Mouse (Mus musculus) hindbrain, embryonic 12.5 days (tissue): ENCODE measurements around the gene Hace1. TPM values are rescaled to one million over a fixed set of nuclear protein-coding genes. Genes with fewer than 3 reads are reported as not detected.
"Not testable (repeated sequence)": the region's sequence is repeated elsewhere in the genome, so short reads cannot be mapped to it uniquely, and the experiment has no call there.

Experiments
- ATAC-seq: fragments of 200-750 bp; cut with Nextera tagmentation; 2 replicates; pipeline ENCODE4 v1.8.0; 2017; ENCODE audit warnings: moderate TSS enrichment; ENCODE audit not compliant: low FRiP score
- H3K27ac ChIP-seq: fragments of 300-500 bp; sonication (generic); 2 replicates; pipeline ENCODE4 v1.5.1; 2016; ENCODE audit warnings: mild to moderate bottlenecking
- H3K27me3 ChIP-seq: fragments of 300-500 bp; sonication (generic); 2 replicates; pipeline ENCODE4 v1.6.1; 2016; ENCODE audit warnings: mild to moderate bottlenecking
- H3K36me3 ChIP-seq: fragments of 300-500 bp; sonication (generic); 2 replicates; pipeline ENCODE4 v1.6.1; 2016; ENCODE audit warnings: mild to moderate bottlenecking
- H3K4me1 ChIP-seq: fragments of 300-500 bp; sonication (generic); 2 replicates; pipeline ENCODE4 v1.6.1; 2016
- H3K4me2 ChIP-seq: fragments of 300-500 bp; sonication (generic); replicated peaks from 2 replicates; pipeline ENCODE4 v1.6.1; 2016; ENCODE audit warnings: mild to moderate bottlenecking
- H3K4me3 ChIP-seq: fragments of 300-500 bp; sonication (generic); 2 replicates; pipeline ENCODE4 v1.5.1; 2016; ENCODE audit warnings: mild to moderate bottlenecking
- H3K9ac ChIP-seq: fragments of 300-500 bp; sonication (generic); 2 replicates; pipeline ENCODE4 v1.6.1; 2016; ENCODE audit warnings: mild to moderate bottlenecking, moderate library complexity
- H3K9me3 ChIP-seq: fragments of 300-500 bp; sonication (generic); replicated peaks from 2 replicates; pipeline ENCODE4 v1.6.1; 2016; ENCODE audit warnings: mild to moderate bottlenecking
- WGBS: fragments of 180-500 bp; shearing (Covaris S2); methylation state at CpG from one replicate; pipeline ENCODE4 v1.1.7; 2016; 5-methylcytosine and 5-hydroxymethylcytosine counted together
- polyA plus RNA-seq: library from polyadenylated mRNA; unstranded; fragments of >200 nt; fragmentation: Nextera tagmentation; extraction: Ambion mirVana; gene quantifications from 2 replicates; pipeline ENCODE4 v1.2.1, GENCODE M21; 2016

Gene Hace1
- polyA plus RNA-seq, result 22.0 and 23.1 TPM in 2 replicates

- H3K4me1 ChIP-seq, result peaks cover 4% of the 10 kb centered on the region
- H3K9me3 ChIP-seq, result no peaks in the 10 kb centered on the region
- H3K9ac ChIP-seq, result peak within 1 kb of the TSS; percentile 89
- no peaks in the 10 kb centered on the region for H3K36me3 ChIP-seq
- no peaks in the 10 kb centered on the region for H3K27me3 ChIP-seq
- H3K4me3 ChIP-seq, result peak within 1 kb of the TSS; percentile 91
- H3K27ac ChIP-seq, result peak within 1 kb of the TSS; percentile 98
- WGBS, result under 1% methylated on average over 47 of the region's 79 CpGs
- peak within 1 kb of the TSS; percentile 71 for H3K4me2 ChIP-seq
- peak; percentile 98 for ATAC-seq
These were observed at the start of gene Hace1 for GRCm38 (mm10) chr10:45577731-45578297. TSS of gene Hace1 (plus strand) at chr10:45577829.

GRCm38 (mm10) chr10:45537334-45537733, 40.3 kb upstream of the Hace1 start:
- not testable (repeated sequence) for H3K4me1 ChIP-seq, H3K36me3 ChIP-seq, H3K4me2 ChIP-seq, H3K27me3 ChIP-seq, H3K4me3 ChIP-seq, H3K9ac ChIP-seq, H3K27ac ChIP-seq, H3K9me3 ChIP-seq, ATAC-seq
- 94% methylated on average over 16 of the region's 16 CpGs for WGBS

- WGBS, result 46% methylated on average over 2 of the region's 2 CpGs
- Histone ChIP-seq H3K4me2 (no peak overlapping the region), H3K36me3 (no peaks in the 10 kb centered on the region), H3K27me3 (no peaks in the 10 kb centered on the region), H3K4me1 (no peaks in the 10 kb centered on the region), H3K9me3 (no peaks in the 10 kb centered on the region), H3K27ac (no peak overlapping the region), H3K4me3 (no peak overlapping the region), H3K9ac (no peak overlapping the region)
- ATAC-seq, result no peak
These were observed 34.9 kb upstream of the Hace1 start for GRCm38 (mm10) chr10:45542726-45543125.

- Histone ChIP-seq H3K27ac (no peak overlapping the region), H3K27me3 (no peaks in the 10 kb centered on the region), H3K4me2 (no peak overlapping the region), H3K4me3 (no peak overlapping the region), H3K9me3 (peaks cover 3% of the 10 kb centered on the region; the same call in 1 of the 2 replicates), H3K9ac (no peak overlapping the region), H3K4me1 (no peaks in the 10 kb centered on the region), H3K36me3 (no peaks in the 10 kb centered on the region)
- WGBS, result 42% methylated on average over 7 of the region's 7 CpGs
- no peak for ATAC-seq
These were observed 30.8 kb upstream of the Hace1 start for GRCm38 (mm10) chr10:45546799-45547198.

DNA sequence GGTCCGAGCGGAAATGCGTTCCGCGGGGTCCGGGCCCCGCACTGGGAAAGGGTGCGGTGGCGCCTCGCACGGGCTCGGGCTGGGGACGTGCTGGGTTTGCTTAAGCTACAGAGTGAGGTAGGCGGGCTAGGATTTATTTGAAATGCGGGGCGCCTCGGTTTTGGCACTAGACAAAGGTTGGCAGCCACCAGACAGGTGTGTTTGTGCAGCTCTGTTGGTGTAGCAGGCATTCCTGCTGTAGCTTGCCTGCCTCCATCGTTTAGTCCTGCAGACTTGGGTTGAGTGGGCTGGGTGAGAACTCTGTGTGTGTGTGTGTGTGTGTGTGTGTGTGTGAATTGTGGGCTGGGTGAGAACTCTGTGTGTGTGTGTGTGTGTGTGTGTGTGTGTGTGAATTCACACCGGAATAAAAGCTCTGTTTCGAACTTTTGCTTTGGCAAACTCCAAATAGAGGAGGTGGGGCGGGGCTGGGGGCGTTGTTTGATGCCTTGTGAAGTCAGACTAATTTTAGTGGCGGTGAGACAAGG, 731 bp downstream of the Hace1 start:
- Histone ChIP-seq H3K27ac (peak overlapping the region; percentile 98), H3K9ac (peak overlapping the region; percentile 89), H3K4me2 (peak overlapping the region; percentile 71), H3K4me1 (peaks cover 4% of the 10 kb centered on the region), H3K36me3 (no peaks in the 10 kb centered on the region), H3K27me3 (no peaks in the 10 kb centered on the region), H3K4me3 (peak overlapping the region; percentile 91), H3K9me3 (no peaks in the 10 kb centered on the region)
- peak; percentile 90 for ATAC-seq
- under 1% methylated on average over 23 of the region's 23 CpGs for WGBS

GRCm38 (mm10) chr10:45583310-45583709, 5.7 kb downstream of the Hace1 start:
- no peaks in the 10 kb centered on the region for H3K9me3 ChIP-seq
- H3K27me3 ChIP-seq, result no peaks in the 10 kb centered on the region
- H3K36me3 ChIP-seq, result no peaks in the 10 kb centered on the region
- no peak overlapping the region for H3K4me2 ChIP-seq
- H3K27ac ChIP-seq, result no peak overlapping the region
- H3K9ac ChIP-seq, result no peak overlapping the region
- peaks cover 4% of the 10 kb centered on the region for H3K4me1 ChIP-seq
- 85% methylated on average over 1 of the region's 1 CpGs for WGBS
- ATAC-seq, result no peak
- H3K4me3 ChIP-seq, result no peak overlapping the region

DNA sequence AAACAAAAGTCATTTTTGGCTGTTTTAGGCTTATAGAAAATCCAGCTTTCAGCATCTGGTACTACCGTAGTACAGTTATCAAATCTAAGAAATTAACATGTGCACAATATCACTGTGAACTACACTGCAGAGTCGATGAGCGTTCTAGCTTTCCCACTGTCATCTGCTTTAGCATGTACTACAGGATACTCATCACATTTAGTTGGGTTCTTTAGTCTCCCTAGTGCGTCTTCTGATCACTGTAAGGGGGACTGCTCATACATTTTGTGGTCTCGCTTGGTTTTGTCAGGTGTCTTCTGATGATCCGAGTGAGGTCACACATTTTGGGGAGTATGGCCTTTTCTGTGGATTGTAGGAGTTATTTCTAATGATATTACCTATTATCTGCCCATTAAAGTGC, 6.2 kb downstream of the Hace1 start:
- Histone ChIP-seq H3K4me3 (no peak overlapping the region), H3K4me1 (no peaks in the 10 kb centered on the region), H3K27ac (no peak overlapping the region), H3K4me2 (no peak overlapping the region), H3K9ac (no peak overlapping the region), H3K9me3 (no peaks in the 10 kb centered on the region), H3K27me3 (no peaks in the 10 kb centered on the region), H3K36me3 (no peaks in the 10 kb centered on the region)
- ATAC-seq, result no peak
- WGBS, result 95% methylated on average over 6 of the region's 6 CpGs

DNA sequence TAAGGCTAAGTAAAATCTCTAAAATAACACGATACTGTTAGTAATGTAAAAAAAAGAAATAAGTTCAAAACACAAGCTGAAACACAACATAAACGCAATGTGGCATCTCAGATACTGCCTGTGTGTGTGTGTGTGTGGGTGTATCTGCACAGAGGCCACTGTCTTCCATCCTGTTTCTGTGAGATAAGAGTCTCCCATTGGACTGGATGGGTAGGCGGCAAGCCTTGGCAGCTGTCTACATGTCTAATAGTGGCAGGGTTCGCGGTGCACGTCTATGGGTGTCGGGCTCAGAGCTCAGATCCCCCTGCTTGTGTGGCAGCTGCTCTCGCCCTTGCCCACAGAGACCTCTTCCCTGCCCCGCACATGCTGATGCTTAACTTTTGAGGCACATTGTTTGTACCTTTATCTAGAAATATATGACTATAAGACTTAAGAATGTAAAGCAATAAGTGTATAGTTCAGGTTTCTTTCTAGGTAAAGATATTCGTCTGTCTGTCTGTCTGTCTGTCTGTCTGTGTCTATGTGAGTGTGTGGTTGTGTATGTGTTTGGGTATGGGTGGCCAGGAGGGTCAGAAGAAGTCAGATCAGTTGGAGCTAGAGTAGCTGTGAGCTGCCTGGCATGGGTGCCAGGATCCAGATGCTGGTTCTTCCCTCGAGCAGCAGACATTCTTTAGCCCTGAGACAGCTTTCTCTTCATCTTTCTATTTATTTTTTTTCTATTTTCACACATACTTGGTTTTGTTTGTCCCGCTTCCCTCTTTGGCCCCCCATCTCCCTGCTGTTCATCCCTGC, 6.9 kb downstream of the Hace1 start:
- H3K27ac ChIP-seq, result no peak overlapping the region
- no peak for ATAC-seq

GRCm38 (mm10) chr10:45605853-45606252, 28.2 kb downstream of the Hace1 start:
- Histone ChIP-seq H3K4me1 (no peaks in the 10 kb centered on the region), H3K27ac (no peak overlapping the region), H3K4me3 (no peak overlapping the region), H3K9ac (no peak overlapping the region), H3K4me2 (no peak overlapping the region), H3K27me3 (no peaks in the 10 kb centered on the region), H3K9me3 (no peaks in the 10 kb centered on the region), H3K36me3 (peaks cover 9% of the 10 kb centered on the region)
- 61% methylated on average over 3 of the region's 3 CpGs for WGBS
- no peak for ATAC-seq

More for the DNA sequence above, 6.9 kb downstream of the Hace1 start:
- Histone ChIP-seq H3K4me3 (no peak overlapping the region), H3K4me1 (no peaks in the 10 kb centered on the region), H3K4me2 (no peak overlapping the region), H3K27me3 (no peaks in the 10 kb centered on the region), H3K36me3 (no peaks in the 10 kb centered on the region), H3K9me3 (no peaks in the 10 kb centered on the region), H3K9ac (no peak overlapping the region)
- 91% methylated on average over 12 of the region's 12 CpGs for WGBS

GRCm38 (mm10) chr10:45610727-45611126, 33.1 kb downstream of the Hace1 start:
- no peak for ATAC-seq
- Histone ChIP-seq H3K27ac (no peak overlapping the region), H3K27me3 (no peaks in the 10 kb centered on the region), H3K9ac (no peak overlapping the region), H3K4me1 (no peaks in the 10 kb centered on the region), H3K36me3 (peaks cover 16% of the 10 kb centered on the region), H3K9me3 (no peaks in the 10 kb centered on the region), H3K4me3 (no peak overlapping the region), H3K4me2 (no peak overlapping the region)
- WGBS, result 86% methylated on average over 1 of the region's 1 CpGs

GRCm38 (mm10) chr10:45616012-45616411, 38.4 kb downstream of the Hace1 start:
- peak; percentile 32; the same call in 1 of the 2 replicates for ATAC-seq
- Histone ChIP-seq H3K9ac (no peak overlapping the region), H3K4me1 (no peaks in the 10 kb centered on the region), H3K27me3 (no peaks in the 10 kb centered on the region), H3K36me3 (0 out of 2 replicates have a peak, but pooled peaks cover 11% of the 10 kb centered on the region), H3K4me2 (no peak overlapping the region), H3K27ac (no peak overlapping the region), H3K4me3 (no peak overlapping the region), H3K9me3 (no peaks in the 10 kb centered on the region)
- 100% methylated on average over 5 of the region's 5 CpGs for WGBS

GRCm38 (mm10) chr10:45619039-45619438, 41.4 kb downstream of the Hace1 start:
- Histone ChIP-seq H3K36me3 (0 out of 2 replicates have a peak, but pooled peaks cover 5% of the 10 kb centered on the region), H3K9me3 (no peaks in the 10 kb centered on the region), H3K27me3 (no peaks in the 10 kb centered on the region), H3K27ac (no peak overlapping the region), H3K4me1 (no peaks in the 10 kb centered on the region), H3K4me3 (no peak overlapping the region), H3K4me2 (no peak overlapping the region), H3K9ac (no peak overlapping the region)
- no peak for ATAC-seq
- WGBS, result 78% methylated on average over 3 of the region's 3 CpGs
